Mouse (Mus musculus): ENCODE data around the gene Prelid1. TPM values are rescaled to one million over a fixed set of nuclear protein-coding genes. Genes with fewer than 3 reads are reported as not detected.

Gene Prelid1
- polyA plus RNA-seq, 1 experiment from 2014 or later = 539 TPM

DNA sequence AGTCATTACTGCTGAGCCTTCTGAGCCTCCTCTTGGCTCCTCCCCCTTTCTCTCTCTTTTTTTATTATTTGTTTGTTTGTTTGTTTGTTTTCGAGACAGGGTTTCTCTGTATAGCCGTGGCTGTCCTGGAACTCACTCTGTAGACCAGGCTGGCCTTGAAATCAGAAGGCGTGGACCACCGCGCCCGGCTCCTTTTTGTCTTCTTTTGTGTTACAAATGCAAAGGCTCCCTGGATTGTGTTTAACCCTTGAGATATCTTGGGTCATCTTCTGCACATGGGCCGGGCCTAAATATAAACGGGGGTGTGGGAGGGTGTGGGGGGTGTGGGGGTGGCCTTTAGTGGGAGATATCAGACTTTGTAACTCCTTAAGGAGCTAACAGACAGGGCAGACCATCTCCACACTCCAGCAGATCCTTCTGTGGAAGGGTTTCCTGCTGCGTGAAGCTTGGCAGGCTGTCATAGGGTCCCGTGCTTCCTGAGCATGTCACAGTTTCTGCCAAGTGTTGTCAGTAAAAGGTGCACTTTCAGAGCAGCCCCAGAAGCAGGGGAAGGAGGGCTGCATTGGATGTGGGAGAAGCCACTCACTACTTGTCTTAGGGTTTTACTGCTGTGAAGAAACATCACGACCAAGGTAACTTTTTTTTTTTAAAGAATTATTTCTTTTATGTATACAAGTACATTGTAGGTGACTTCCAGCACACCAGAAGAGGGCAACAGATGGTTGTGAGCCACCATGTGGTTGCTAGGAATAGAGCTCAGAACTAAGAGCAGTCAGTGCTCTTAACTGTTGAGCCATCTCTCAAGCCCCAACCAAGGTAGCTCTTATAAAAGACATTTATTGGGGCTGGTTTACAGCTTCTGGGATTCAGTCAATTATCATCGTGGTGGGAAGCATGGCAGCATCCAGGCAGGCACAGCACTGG, 18.1 kb downstream of the Prelid1 start:
- peaks cover 10% of the 10 kb centered on the region for H3K4me1 ChIP-seq
- no peak overlapping the region for H3K27ac ChIP-seq (replicated peaks)
- 71% methylated on average over 12 of the region's 12 CpGs for WGBS
- no peaks in the 10 kb centered on the region for H3K36me3 ChIP-seq
- no peaks in the 10 kb centered on the region for H3K9me3 ChIP-seq (replicated peaks)
- DNase-seq (ENCODE audit: low spot score) = no peak
- no peak overlapping the region for H3K4me3 ChIP-seq
- no peaks in the 10 kb centered on the region for H3K27me3 ChIP-seq (ENCODE audit: low read depth, poor library complexity, severe bottlenecking)

DNA sequence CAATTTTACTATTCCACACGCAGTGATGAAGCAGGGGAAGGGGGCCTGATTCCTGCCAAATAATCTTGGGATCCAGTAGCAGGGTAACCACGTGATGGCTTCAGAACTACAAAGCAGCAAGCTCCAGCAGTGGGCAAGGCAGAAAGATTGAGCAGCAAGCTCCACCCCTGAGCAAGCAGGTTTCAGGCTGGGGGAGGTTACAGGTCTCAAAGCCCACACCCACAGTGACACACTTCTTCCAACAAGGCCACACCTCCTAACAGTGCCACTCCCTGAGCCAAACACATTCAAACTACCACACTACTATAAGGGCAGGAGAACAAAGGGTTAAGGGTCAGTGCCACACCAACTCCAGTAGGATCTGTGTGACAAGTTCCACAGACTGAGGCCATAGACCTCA, 19.0 kb downstream of the Prelid1 start:
- DNase-seq (ENCODE audit: low spot score) = no peak
- peaks cover 10% of the 10 kb centered on the region for H3K4me1 ChIP-seq
- H3K4me3 ChIP-seq = no peak overlapping the region
- H3K27ac ChIP-seq (replicated peaks) = no peak overlapping the region
- H3K9me3 ChIP-seq (replicated peaks) = no peaks in the 10 kb centered on the region
- 45% methylated on average over 2 of the region's 2 CpGs for WGBS
- H3K36me3 ChIP-seq = peaks cover 6% of the 10 kb centered on the region
- H3K27me3 ChIP-seq (ENCODE audit: low read depth, poor library complexity, severe bottlenecking) = no peaks in the 10 kb centered on the region

DNA sequence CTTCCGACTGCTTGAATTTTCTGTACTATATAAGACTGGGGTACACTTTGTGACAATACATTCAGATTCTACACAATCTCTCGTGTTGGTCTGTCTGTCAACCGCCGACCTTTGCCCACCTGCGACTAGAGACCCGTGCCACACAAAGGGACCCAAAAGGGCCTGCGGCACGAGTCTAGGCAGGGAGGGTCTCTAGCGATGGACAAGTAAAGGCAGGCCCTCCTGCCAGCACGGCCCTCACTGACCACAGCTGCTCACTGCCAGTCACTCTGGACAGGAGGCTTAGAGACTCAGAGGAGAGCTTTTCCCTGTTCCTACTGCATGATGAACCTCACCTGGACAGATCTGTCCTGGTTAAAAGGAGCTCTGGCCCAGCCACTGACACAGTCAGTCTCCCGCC, 22.2 kb downstream of the Prelid1 start:
- Histone ChIP-seq H3K9me3 (replicated peaks) (no peaks in the 10 kb centered on the region), H3K4me3 (no peak overlapping the region), H3K36me3 (peaks cover 38% of the 10 kb centered on the region), H3K27me3 (ENCODE audit: low read depth, poor library complexity, severe bottlenecking) (no peaks in the 10 kb centered on the region), H3K27ac (replicated peaks) (no peak overlapping the region), H3K4me1 (peaks cover 5% of the 10 kb centered on the region)
- DNase-seq (ENCODE audit: low spot score) = no peak
- WGBS = 53% methylated on average over 11 of the region's 11 CpGs

DNA sequence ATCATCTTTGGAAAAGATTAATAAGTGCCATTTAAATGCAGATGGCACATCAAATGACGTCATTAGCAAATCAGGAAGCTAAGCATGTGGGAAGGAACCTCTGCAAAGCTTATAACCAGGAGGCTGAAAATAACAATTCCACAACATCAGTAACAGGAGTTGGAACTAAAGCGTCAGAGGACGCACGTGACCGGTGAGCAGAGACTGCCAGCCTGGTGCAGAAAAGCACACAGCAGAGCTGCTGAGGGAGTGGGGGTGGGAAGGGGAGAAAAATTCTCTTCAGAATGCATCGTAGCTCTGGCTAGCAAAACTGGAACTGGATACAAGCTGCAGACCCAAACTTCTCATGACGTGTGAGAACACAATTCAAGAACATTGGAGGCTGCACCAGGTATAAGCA, 24.0 kb downstream of the Prelid1 start:
- Histone ChIP-seq H3K9me3 (replicated peaks) (no peaks in the 10 kb centered on the region), H3K27me3 (ENCODE audit: low read depth, poor library complexity, severe bottlenecking) (no peaks in the 10 kb centered on the region), H3K4me3 (no peak overlapping the region), H3K27ac (replicated peaks) (no peak overlapping the region), H3K36me3 (peaks cover 55% of the 10 kb centered on the region), H3K4me1 (peaks cover 3% of the 10 kb centered on the region; the same call in 1 of the 2 replicates)
- DNase-seq (ENCODE audit: low spot score) = no peak
- WGBS = 90% methylated on average over 7 of the region's 7 CpGs

DNA sequence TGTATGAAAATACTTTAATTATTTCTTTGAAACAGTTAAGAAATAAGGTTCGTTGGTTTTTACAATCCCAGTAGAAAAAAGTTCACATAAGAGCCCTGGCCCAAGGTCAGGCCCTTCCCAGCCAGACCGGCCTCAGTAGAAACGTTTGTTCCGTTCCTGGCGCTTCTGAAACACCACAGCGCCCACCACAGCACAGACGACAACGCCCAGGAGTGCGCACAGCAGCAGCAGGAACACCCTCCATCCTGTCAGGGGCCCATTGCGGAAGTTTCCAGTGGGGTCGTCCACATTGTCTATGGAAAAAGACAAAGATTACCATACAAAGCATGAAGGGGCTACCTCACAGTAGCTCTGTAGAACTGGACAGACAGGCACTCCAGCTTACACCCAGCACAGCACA, 26.4 kb downstream of the Prelid1 start:
- DNase-seq (ENCODE audit: low spot score) = no peak
- peaks cover 3% of the 10 kb centered on the region; the same call in 1 of the 2 replicates for H3K4me1 ChIP-seq
- no peak overlapping the region for H3K4me3 ChIP-seq
- no peaks in the 10 kb centered on the region for H3K9me3 ChIP-seq (replicated peaks)
- 94% methylated on average over 11 of the region's 11 CpGs for WGBS
- H3K36me3 ChIP-seq = peaks cover 78% of the 10 kb centered on the region
- H3K27me3 ChIP-seq (ENCODE audit: low read depth, poor library complexity, severe bottlenecking) = no peaks in the 10 kb centered on the region
- no peak overlapping the region for H3K27ac ChIP-seq (replicated peaks)

DNA sequence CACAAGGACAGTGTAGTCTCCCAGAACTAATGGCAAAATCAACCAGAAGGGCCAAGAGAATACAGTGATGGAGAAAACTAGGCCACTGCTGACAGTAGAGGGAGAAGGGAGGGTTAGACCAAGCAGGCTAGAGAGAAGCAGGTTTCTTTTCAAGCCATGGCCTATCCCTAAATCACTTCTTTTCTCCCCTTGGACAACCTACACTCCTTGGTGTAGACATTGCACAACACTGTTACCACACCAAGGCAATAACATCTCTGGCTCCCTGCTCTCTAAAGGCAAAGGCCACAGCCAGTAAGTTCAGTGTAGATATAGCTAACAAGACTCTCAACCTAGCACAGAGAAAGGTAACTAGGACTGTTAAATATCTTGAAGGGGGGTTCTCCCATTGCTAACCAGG, 40.8 kb downstream of the Prelid1 start:
- Histone ChIP-seq H3K27ac (replicated peaks) (no peak overlapping the region), H3K4me3 (peak overlapping the region; percentile 97), H3K36me3 (peaks cover 51% of the 10 kb centered on the region), H3K9me3 (replicated peaks) (no peaks in the 10 kb centered on the region), H3K27me3 (ENCODE audit: low read depth, poor library complexity, severe bottlenecking) (no peaks in the 10 kb centered on the region), H3K4me1 (peaks cover 25% of the 10 kb centered on the region)
- DNase-seq (ENCODE audit: low spot score) = no peak

DNA sequence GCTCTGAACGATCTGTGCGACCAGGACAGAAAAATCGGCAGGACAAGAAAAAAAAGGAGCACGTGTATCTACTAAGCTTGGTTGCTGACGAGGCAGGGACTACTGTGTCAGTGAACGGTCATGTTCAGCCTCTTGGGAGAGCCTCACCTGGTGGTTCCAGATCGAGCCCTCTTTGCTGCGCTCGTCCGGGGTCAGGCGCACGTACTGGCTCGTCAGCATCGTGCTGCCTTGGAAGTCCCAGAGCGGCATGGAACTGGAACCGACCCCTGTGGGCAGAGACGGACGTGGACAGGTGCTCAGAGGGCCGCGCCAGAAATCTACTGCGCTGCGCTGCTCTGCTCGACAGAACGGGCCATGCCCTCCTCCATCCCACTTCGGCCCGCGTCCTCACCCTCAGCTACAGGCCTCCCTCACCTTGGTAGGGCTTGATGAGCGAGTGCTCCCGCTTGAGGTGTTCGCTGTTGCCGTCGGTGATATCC, 41.7 kb downstream of the Prelid1 start:
- no peak for DNase-seq (ENCODE audit: low spot score)
- 1% methylated on average over 32 of the region's 32 CpGs for WGBS

DNA sequence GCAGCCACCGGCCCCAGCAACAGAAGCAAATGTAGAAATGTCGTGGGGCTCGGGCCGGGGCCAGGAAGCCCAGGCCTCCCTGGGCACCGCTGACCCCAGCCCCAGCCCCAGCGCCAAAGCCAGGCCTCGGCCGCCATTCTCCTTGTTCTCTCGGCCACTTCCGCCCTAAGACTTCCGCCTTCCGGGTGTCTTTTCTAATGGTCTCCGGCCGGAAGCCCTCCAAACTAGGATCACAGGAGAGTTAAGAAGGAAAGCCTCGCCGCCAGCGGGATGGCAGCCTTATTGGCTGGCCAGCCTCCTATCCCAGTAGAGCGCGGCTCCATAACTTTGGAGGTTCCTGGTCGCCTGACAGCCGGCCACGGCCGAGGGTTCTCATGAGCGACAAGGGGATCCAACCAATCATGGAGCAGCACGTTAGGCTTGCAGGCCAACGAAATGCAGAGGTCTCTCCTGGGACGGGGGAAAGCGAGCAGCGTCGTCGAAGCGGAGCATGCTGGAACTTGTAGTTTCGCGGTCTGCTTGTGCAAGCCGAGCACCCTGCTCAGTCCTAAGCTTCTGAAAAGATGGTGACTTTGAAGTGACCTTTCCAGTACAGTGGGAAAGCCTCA, 42.3 kb downstream of the Prelid1 start, which contains the start of gene Lman2:
TSS of gene Lman2 (minus strand) at position 331 of the 608 bp plus-strand sequence.
- under 1% methylated on average over 35 of the region's 35 CpGs for WGBS
- Histone ChIP-seq H3K4me3 (peak within 1 kb of the TSS; percentile 97), H3K36me3 (peaks cover 37% of the 10 kb centered on the region), H3K27ac (replicated peaks) (peak within 1 kb of the TSS; percentile 93), H3K27me3 (ENCODE audit: low read depth, poor library complexity, severe bottlenecking) (no peaks in the 10 kb centered on the region), H3K4me1 (peaks cover 25% of the 10 kb centered on the region), H3K9me3 (replicated peaks) (no peaks in the 10 kb centered on the region)
- peak; percentile 97 for DNase-seq (ENCODE audit: low spot score)

More for the DNA sequence above, 41.7 kb downstream of the Prelid1 start:
- H3K27me3 ChIP-seq (ENCODE audit: low read depth, poor library complexity, severe bottlenecking) = no peaks in the 10 kb centered on the region
- peaks cover 25% of the 10 kb centered on the region for H3K4me1 ChIP-seq
- no peaks in the 10 kb centered on the region for H3K9me3 ChIP-seq (replicated peaks)
- peak overlapping the region; percentile 93 for H3K27ac ChIP-seq (replicated peaks)
- H3K36me3 ChIP-seq = peaks cover 42% of the 10 kb centered on the region
- peak overlapping the region; percentile 97 for H3K4me3 ChIP-seq

DNA sequence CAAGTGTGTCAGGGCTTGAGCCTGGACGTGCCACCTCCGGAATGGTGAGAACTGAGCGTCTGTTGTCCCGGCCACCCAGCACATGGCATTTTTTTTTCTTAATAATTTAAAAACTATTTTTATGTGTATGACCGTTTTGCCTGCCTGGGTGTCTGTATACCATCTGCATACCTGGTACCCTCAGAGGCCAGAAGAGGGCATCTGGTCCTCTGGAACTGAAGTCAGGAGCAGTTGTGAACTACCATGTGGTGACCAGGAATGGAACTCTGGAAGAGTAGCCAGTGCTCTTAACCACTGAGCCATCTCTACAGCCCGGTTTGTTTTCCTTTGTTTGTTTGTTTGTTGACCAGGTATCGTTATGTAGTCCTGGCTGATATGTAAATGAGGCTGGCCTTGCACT, 48.1 kb downstream of the Prelid1 start:
- no peak overlapping the region for H3K27ac ChIP-seq (replicated peaks)
- H3K27me3 ChIP-seq (ENCODE audit: low read depth, poor library complexity, severe bottlenecking) = peaks cover 11% of the 10 kb centered on the region

DNA sequence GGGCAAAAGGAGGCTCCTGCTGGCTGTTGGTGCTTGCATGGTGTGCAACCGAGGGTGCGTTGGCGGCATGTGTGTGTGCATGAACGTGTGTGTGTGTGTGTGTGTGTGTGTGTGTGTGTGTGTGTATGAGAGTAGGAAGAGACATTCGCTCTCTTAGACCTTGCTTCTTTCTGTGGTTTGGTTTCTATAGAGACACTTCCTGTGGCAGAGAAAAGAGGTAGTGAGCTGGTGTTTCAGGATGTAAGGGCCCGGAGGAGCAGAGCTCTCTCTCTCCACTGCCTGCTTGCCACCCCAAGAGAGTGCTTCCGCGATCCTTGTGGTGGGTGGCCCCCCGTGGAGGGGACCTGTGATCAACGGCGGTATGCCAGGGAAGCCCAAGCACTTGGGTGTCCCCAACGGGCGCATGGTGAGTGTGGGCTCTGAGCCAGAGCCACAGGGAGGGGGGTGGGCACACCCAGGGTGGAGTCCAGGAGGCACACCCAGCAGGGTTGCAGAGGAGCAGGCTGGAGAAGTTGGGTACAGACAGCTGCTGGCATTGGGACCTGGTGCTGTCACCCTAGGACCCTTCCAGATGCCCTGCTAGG, 49.3 kb downstream of the Prelid1 start, which contains the start of gene Rgs14:
TSS of gene Rgs14 (plus strand) at position 202 of the 584 bp plus-strand sequence.
- Histone ChIP-seq H3K4me1 (no peaks in the 10 kb centered on the region), H3K27ac (replicated peaks) (no peak within 1 kb of the TSS; the same call in 1 of the 2 replicates), H3K4me3 (no peak within 1 kb of the TSS), H3K9me3 (replicated peaks) (no peaks in the 10 kb centered on the region), H3K36me3 (no peaks in the 10 kb centered on the region), H3K27me3 (ENCODE audit: low read depth, poor library complexity, severe bottlenecking) (peaks cover 16% of the 10 kb centered on the region)
- no peak for DNase-seq (ENCODE audit: low spot score)
- 61% methylated on average over 13 of the region's 13 CpGs for WGBS

More for the DNA sequence above, 48.1 kb downstream of the Prelid1 start:
- Histone ChIP-seq H3K36me3 (no peaks in the 10 kb centered on the region), H3K4me3 (no peak overlapping the region), H3K9me3 (replicated peaks) (no peaks in the 10 kb centered on the region), H3K4me1 (no peaks in the 10 kb centered on the region)
- WGBS = 79% methylated on average over 7 of the region's 7 CpGs
- no peak for DNase-seq (ENCODE audit: low spot score)

DNA sequence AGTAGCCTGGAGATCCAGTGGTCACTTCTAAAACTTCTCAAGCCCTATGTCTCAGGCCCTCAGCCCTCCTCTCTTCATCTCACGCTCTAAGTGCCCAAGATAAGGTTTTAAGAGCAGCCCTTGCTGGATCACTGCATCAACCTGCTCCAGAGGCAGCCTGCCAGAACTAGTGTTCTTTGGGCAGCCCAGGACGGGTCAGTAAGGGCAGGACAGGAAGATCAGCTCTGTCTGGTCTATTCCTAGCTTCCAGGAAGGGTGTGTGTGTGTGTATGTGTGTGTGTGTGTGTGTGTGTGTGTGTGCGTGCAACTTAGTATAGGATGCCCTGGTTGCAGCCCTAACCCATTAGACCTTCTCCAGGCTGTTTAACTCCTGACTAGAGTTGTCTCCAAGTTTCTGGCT, 49.9 kb downstream of the Prelid1 start:
- Histone ChIP-seq H3K27ac (replicated peaks) (no peak overlapping the region; the same call in 1 of the 2 replicates), H3K27me3 (ENCODE audit: low read depth, poor library complexity, severe bottlenecking) (peaks cover 18% of the 10 kb centered on the region), H3K4me1 (no peaks in the 10 kb centered on the region), H3K4me3 (no peak overlapping the region), H3K9me3 (replicated peaks) (no peaks in the 10 kb centered on the region), H3K36me3 (no peaks in the 10 kb centered on the region)
- no peak for DNase-seq (ENCODE audit: low spot score)
- WGBS = 62% methylated on average over 3 of the region's 3 CpGs

DNA sequence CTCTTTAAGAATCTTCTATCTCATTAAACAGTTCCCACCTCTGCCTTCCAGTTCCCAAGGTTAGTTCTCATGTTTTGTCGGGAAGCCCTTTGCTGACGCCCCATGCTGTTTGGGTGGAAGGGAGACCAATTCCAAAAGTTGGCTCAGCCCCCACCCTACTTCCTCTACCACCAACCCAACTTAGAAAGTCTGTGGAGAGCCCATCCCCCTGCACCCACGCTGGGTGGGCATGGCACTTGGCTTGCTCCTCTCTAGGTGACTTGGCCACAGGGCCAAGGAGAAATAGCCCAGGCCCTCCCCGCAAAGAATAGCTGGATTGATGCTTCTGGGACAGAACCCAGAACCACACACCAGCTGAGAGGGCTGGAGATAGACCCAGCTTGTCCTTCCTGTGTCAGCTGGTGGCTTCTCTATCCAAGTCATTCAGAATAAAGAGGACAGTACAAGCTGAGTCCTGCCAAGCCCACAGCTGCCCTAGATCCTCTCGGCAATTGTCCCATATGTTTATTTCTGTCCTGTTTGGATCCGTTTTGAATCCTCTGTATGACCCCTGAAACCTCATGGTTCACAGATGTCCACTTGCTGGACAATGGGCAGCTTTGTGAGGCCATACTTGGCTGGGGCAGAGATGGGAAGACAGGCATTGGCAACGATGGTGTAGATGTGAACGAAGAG, 50.8 kb downstream of the Prelid1 start:
- no peaks in the 10 kb centered on the region for H3K36me3 ChIP-seq
- H3K27me3 ChIP-seq (ENCODE audit: low read depth, poor library complexity, severe bottlenecking) = peaks cover 21% of the 10 kb centered on the region
- 79% methylated on average over 8 of the region's 8 CpGs for WGBS
- H3K4me1 ChIP-seq = no peaks in the 10 kb centered on the region
- H3K27ac ChIP-seq (replicated peaks) = no peak overlapping the region
- H3K4me3 ChIP-seq = no peak overlapping the region
- H3K9me3 ChIP-seq (replicated peaks) = no peaks in the 10 kb centered on the region
- DNase-seq (ENCODE audit: low spot score) = no peak

Measured in midbrain, embryonic 10.5 days (tissue).